Mouse (Mus musculus): ENCODE results near the gene Churc1.

DNA sequence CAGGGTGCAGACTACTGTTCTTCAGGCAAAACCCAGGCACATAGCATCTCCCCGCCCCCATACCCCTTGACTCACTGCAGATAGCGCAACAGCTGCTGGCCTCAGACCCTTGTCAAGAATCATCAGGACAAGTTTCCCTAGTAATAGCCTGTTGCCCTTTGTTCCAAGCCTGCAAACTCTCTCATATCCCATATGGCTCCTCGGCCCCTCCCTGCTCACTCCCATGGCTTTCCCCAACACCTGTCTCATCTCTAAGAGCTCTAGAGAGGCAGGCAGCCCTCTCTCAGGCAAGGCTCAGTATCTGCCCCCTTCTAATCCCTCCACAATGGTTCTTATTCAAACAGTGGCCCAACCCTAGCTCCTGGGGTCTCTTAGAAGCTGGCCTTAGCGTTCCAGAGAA, 55.3 kb downstream of the Churc1 start:
- TF ChIP-seq CHD2 (IDR thresholded peaks at IDR 0.05; ENCODE audit: low read depth, low read length) (no peak), ZC3H11A (IDR thresholded peaks at IDR 0.05; ENCODE audit: borderline replicate concordance, low read depth, low read length) (no peak), ZNF384 (IDR thresholded peaks at IDR 0.05; ENCODE audit: low read depth, low read length) (no peak)

Data from ES-E14 (cell line).